Mouse (Mus musculus) kidney, postnatal 10 days (tissue): ENCODE results near the gene Foxd4.

Source experiments
- DNase-seq: peaks from one replicate; pipeline ENCODE4 v3.0.0; 2021; ENCODE audit warnings: mixed read lengths

Gene Foxd4

GRCm38 (mm10) chr19:24873873-24874272 lies 27.1 kb downstream of the Foxd4 start:
- peak; percentile 51 for DNase-seq

GRCm38 (mm10) chr19:24871037-24871635 lies 29.9 kb downstream of the Foxd4 start:
- DNase-seq = peak; percentile 82

GRCm38 (mm10) chr19:24865436-24865835 lies 35.6 kb downstream of the Foxd4 start:
- DNase-seq = no peak

- DNase-seq = peak; percentile 80
These were observed 39.2 kb downstream of the Foxd4 start, which contains the start of gene Pgm5 for GRCm38 (mm10) chr19:24861612-24862451. Pgm5 (minus strand) TSS chr19:24861855.

GRCm38 (mm10) chr19:24861276-24861611 lies 39.8 kb downstream of the Foxd4 start:
- no peak for DNase-seq

GRCm38 (mm10) chr19:24851456-24852315 lies 49.3 kb downstream of the Foxd4 start:
- peak; percentile 72 for DNase-seq
